Mouse (Mus musculus): ENCODE data around the gene Gm49721. TPM values are rescaled to one million over a fixed set of nuclear protein-coding genes. Genes with fewer than 3 reads are reported as not detected.
"Not testable (repeated sequence)": the region's sequence is repeated elsewhere in the genome, so short reads cannot be mapped to it uniquely, and the experiment has no call there.

Gm49721 gene
- polyA plus RNA-seq, 1 experiment from 2014 or later = 0.13 TPM

DNA sequence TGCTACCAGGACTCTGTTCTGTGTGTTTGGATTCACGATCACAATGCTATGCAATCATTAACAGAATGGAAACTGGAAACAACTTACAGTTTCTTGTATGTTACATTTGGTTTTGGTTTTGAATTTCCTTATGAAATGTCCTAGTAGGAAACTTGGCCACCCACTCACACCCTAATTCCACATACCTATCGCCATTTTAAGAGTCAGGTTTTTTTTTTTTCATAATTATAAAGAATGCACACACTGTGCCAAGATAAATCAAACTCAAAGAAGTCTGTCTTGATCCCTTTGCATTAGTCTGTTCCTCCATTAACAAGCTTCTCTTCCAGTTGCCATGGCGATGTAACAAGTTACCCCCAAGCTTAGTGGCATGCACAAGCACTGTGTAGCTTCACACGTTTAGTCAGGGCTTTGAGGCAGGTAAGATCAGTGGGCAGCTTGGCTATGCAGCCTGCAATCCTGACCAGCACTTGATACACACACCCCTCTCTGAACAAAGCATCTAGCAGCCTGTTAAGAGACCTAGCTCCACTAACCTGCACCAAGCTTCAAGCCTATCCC is 5.8 kb upstream of the Gm49721 start:
- not testable (repeated sequence) for H3K9me3 ChIP-seq (ENCODE audit: control insufficient read depth); H3K4me2 ChIP-seq (replicated peaks; ENCODE audit: low read depth); H3K27ac ChIP-seq (ENCODE audit: low read depth, low read length); H3K27me3 ChIP-seq (replicated peaks; ENCODE audit: control insufficient read depth, insufficient read depth, low read length); H3K4me3 ChIP-seq (ENCODE audit: low read depth, low read length); H3K4me1 ChIP-seq (replicated peaks; ENCODE audit: control insufficient read depth, insufficient read depth, low read length); H3K9ac ChIP-seq (ENCODE audit: low read depth, low read length); ATAC-seq; H3K36me3 ChIP-seq (ENCODE audit: control insufficient read depth, insufficient read depth)
- 62% methylated on average over 4 of the region's 4 CpGs for WGBS

DNA sequence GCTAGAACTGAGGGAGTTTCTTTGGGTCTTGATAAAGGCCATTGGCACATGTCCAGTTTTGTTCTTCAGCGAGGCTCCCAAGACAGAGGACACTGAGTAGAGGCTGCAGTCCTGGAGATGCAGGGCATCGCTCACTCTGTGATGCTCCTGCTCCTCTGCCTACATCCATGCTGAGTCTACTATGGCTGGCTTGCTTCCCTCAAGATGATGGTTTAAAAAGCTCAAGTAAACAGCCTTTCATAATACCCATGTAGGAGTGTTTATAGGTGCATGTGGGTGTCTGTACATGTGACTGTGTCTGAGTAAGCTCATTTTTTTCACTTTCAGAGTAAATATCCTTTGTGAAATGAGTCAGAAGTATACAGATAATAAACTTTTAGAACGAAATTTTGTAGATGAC is 3.7 kb upstream of the Gm49721 start:
- H3K4me2 ChIP-seq (replicated peaks; ENCODE audit: low read depth); H3K36me3 ChIP-seq (ENCODE audit: control insufficient read depth, insufficient read depth); H3K9ac ChIP-seq (ENCODE audit: low read depth, low read length); H3K27me3 ChIP-seq (replicated peaks; ENCODE audit: control insufficient read depth, insufficient read depth, low read length); H3K4me1 ChIP-seq (replicated peaks; ENCODE audit: control insufficient read depth, insufficient read depth, low read length); H3K9me3 ChIP-seq (ENCODE audit: control insufficient read depth); H3K27ac ChIP-seq (ENCODE audit: low read depth, low read length); ATAC-seq; H3K4me3 ChIP-seq (ENCODE audit: low read depth, low read length): not testable (repeated sequence)
- WGBS = 55% methylated on average over 2 of the region's 3 CpGs

DNA sequence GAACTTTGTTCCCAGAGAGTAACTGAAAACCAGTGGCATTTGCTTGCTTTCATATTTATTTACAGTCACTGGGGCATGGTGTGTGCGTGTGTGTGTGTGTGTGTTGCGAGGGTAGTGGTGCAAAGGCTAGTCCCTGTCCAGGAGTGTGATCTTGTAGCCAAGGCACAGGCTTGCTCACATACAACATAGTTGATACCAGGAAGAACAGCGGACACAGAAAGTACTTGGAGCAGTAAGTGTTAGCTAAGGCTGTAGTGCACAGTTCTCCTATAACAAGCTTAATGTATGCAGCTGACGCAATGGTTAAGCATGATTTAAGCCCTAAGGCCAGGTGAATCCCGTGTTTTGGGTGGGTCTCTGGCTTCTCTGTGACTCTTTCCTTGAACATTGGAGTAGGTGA is 676 bp downstream of the Gm49721 start:
- H3K27me3 ChIP-seq (replicated peaks; ENCODE audit: control insufficient read depth, insufficient read depth, low read length); H3K9me3 ChIP-seq (ENCODE audit: control insufficient read depth); ATAC-seq; H3K4me1 ChIP-seq (replicated peaks; ENCODE audit: control insufficient read depth, insufficient read depth, low read length); H3K27ac ChIP-seq (ENCODE audit: low read depth, low read length); H3K36me3 ChIP-seq (ENCODE audit: control insufficient read depth, insufficient read depth): not testable (repeated sequence)
- 6% methylated on average over 5 of the region's 5 CpGs for WGBS
- Histone ChIP-seq H3K4me2 (replicated peaks; ENCODE audit: low read depth) (peak overlapping the region; percentile 67), H3K4me3 (ENCODE audit: low read depth, low read length) (peak overlapping the region; percentile 44), H3K9ac (ENCODE audit: low read depth, low read length) (peak overlapping the region; percentile 40; the same call in 1 of the 2 replicates)

DNA sequence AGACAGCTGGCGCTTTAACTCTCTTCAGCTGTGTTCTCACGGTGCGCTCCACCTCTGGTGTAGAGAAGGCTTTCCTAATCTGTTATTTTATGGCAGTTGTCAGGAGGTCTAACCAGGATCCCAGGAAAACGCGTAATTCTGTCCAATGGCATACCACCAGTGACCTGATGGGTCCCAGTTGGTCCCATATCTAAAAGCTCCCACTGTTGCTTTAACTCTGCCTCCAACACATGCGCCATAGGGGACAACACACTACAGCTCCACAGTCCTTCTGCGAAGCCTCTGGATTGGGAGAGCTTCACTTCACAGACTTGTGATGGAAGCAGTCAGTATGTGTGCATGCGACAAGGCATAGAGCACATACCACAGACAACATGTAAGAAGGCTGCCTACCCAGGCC is 1.4 kb downstream of the Gm49721 start:
- H3K9ac ChIP-seq (ENCODE audit: low read depth, low read length); H3K9me3 ChIP-seq (ENCODE audit: control insufficient read depth); H3K4me3 ChIP-seq (ENCODE audit: low read depth, low read length); H3K27ac ChIP-seq (ENCODE audit: low read depth, low read length); H3K27me3 ChIP-seq (replicated peaks; ENCODE audit: control insufficient read depth, insufficient read depth, low read length); H3K4me2 ChIP-seq (replicated peaks; ENCODE audit: low read depth); H3K4me1 ChIP-seq (replicated peaks; ENCODE audit: control insufficient read depth, insufficient read depth, low read length); ATAC-seq; H3K36me3 ChIP-seq (ENCODE audit: control insufficient read depth, insufficient read depth): not testable (repeated sequence)
- WGBS = 83% methylated on average over 5 of the region's 8 CpGs

DNA sequence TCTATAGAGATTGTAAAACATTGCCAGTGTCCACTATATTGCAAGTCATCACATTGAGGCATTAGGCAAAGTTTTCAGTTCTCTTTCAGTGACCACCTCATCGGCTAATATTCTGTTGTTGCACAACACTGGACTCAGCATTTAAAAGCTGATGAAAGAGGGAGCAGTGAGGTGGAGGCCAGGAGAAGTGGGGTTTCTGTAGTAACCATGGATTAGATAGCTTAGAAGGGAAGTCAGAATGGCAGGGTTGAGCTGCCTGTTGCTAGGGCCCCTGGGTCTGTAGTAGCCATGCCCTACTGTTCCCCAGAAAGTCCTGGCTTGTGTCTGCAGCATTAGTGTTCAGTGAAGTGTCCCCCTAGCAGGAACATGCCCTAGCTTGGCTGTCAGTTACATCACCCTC is 7.4 kb downstream of the Gm49721 start:
- not testable (repeated sequence) for H3K36me3 ChIP-seq (ENCODE audit: control insufficient read depth, insufficient read depth); H3K4me1 ChIP-seq (replicated peaks; ENCODE audit: control insufficient read depth, insufficient read depth, low read length); H3K4me2 ChIP-seq (replicated peaks; ENCODE audit: low read depth); H3K9me3 ChIP-seq (ENCODE audit: control insufficient read depth); H3K27me3 ChIP-seq (replicated peaks; ENCODE audit: control insufficient read depth, insufficient read depth, low read length); ATAC-seq; H3K27ac ChIP-seq (ENCODE audit: low read depth, low read length); H3K4me3 ChIP-seq (ENCODE audit: low read depth, low read length); H3K9ac ChIP-seq (ENCODE audit: low read depth, low read length)
- 82% methylated on average over 1 of the region's 1 CpGs for WGBS

DNA sequence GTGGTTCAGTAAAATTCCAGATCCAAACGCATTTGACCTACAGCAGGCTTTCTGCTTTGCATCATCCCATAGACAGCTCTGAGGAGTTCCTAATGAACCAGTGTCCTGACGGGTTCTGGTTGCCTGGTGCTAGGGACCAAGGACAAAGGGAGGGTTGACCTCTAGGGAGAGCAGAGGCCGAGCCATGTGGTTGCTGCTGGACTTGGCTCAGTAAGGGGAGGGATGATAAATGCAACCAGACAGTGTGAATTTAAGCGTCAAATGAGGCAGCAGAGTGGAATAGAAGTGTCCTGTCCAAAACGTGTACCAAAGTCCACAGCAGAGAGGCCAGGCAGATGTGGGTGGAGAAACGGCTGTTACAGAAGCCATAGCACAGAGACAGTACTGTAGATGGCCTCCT is 16.8 kb downstream of the Gm49721 start:
- H3K9me3 ChIP-seq (ENCODE audit: control insufficient read depth); H3K9ac ChIP-seq (ENCODE audit: low read depth, low read length); H3K4me3 ChIP-seq (ENCODE audit: low read depth, low read length); H3K4me1 ChIP-seq (replicated peaks; ENCODE audit: control insufficient read depth, insufficient read depth, low read length); H3K27me3 ChIP-seq (replicated peaks; ENCODE audit: control insufficient read depth, insufficient read depth, low read length); ATAC-seq; H3K36me3 ChIP-seq (ENCODE audit: control insufficient read depth, insufficient read depth); H3K27ac ChIP-seq (ENCODE audit: low read depth, low read length); H3K4me2 ChIP-seq (replicated peaks; ENCODE audit: low read depth): not testable (repeated sequence)
- WGBS = no CpG with 5 or more reads among the region's 6 CpGs

DNA sequence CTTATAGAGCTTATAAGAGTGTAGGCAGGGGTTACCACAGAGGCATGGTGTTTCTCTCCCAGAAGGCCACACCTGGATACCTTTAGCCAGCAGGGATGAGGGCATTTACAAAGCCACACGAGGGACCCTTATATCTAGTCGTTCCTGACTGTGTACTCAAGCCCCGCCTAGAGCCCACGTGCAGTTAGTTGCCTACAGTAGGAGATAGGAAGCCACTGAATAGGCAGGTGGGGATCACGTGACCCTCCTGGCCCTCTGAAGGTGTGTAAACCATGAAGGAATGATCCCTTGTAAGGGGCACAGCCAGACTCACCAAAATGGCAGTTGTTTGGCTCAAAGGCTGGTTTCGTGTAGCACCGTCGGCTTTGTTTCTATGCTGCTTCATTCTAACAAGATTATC is 18.1 kb downstream of the Gm49721 start:
- not testable (repeated sequence) for H3K4me1 ChIP-seq (replicated peaks; ENCODE audit: control insufficient read depth, insufficient read depth, low read length); H3K27ac ChIP-seq (ENCODE audit: low read depth, low read length); H3K36me3 ChIP-seq (ENCODE audit: control insufficient read depth, insufficient read depth); H3K4me3 ChIP-seq (ENCODE audit: low read depth, low read length); H3K9ac ChIP-seq (ENCODE audit: low read depth, low read length); H3K27me3 ChIP-seq (replicated peaks; ENCODE audit: control insufficient read depth, insufficient read depth, low read length); H3K4me2 ChIP-seq (replicated peaks; ENCODE audit: low read depth); ATAC-seq; H3K9me3 ChIP-seq (ENCODE audit: control insufficient read depth)
- 60% methylated on average over 8 of the region's 8 CpGs for WGBS

DNA sequence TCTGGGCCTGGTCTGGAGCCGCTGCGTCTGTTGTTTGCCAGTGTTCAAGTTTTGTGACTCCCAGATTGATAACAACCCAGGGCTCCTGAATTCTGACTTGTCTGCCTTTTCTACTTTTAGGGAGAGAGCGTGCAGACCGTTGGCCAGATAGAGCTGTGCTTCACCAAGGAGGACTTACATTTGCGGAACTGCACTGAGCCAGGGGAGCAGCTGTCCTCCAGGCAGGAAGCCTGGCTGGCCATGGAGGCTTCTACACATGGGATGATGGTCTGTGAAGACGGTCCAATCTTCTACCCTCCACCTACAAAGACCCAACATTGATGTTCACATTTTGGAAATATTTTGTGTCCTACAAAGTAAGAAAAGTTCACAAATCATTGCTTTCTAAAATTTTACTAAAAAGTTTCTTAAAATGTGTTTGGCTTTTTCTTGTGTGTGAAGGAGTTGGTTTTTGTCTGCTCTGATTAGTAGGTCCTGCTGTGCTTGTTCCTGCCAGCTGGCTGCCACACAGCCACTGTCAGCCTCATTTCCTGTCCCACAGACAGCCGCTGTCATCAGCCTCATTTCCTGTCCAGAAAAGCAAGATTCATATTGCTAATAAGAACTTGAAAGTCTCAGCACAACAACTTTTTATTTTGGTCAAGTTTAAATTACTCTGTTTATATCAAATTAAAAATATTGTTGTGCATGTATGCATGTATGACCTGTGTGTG is 19.2 kb downstream of the Gm49721 start:
- not testable (repeated sequence) for H3K9me3 ChIP-seq (ENCODE audit: control insufficient read depth); H3K27me3 ChIP-seq (replicated peaks; ENCODE audit: control insufficient read depth, insufficient read depth, low read length); H3K4me3 ChIP-seq (ENCODE audit: low read depth, low read length); H3K4me1 ChIP-seq (replicated peaks; ENCODE audit: control insufficient read depth, insufficient read depth, low read length); H3K27ac ChIP-seq (ENCODE audit: low read depth, low read length); ATAC-seq; H3K9ac ChIP-seq (ENCODE audit: low read depth, low read length); H3K36me3 ChIP-seq (ENCODE audit: control insufficient read depth, insufficient read depth); H3K4me2 ChIP-seq (replicated peaks; ENCODE audit: low read depth)
- 60% methylated on average over 1 of the region's 7 CpGs for whole genome bisulfite sequencing

DNA sequence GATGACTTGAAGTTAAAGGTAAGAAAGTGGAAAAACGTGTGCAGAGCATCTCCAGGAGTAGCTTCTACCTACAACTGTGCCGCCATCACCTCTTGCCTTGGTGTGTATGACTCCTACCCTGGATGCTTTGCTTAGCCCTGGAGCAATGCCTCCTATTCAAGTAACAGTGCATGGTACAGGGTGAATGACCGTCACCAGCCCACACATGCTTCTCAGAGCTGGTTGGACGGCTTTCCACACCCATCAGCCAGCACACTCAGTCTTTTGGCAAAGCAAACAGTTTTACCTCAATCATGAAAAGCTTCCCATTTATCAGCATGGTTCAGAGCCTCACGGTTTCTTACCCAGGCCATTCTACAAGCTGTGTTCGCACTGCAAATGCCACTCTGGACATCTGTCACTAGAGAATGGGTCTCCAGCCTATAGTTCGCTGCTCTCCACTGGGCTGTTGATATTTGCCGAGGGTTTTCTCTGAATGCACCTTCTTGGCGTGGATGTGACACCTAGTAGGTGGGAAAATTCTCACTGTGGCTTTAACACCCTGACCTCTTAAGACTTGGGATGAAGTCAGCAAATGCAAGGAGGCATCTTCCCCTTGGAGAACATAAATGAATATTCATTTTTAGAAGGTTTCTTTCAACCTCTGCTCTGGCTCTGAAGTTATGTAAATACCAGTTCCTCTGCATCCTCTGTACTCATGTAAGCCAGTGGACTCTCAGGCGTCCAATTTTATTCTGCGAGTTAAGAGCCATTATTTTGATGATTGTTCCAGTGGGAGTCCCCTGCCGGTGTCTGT is 23.3 kb downstream of the Gm49721 start:
- H3K4me2 ChIP-seq (replicated peaks; ENCODE audit: low read depth); H3K27me3 ChIP-seq (replicated peaks; ENCODE audit: control insufficient read depth, insufficient read depth, low read length); H3K9me3 ChIP-seq (ENCODE audit: control insufficient read depth); ATAC-seq; H3K9ac ChIP-seq (ENCODE audit: low read depth, low read length); H3K27ac ChIP-seq (ENCODE audit: low read depth, low read length); H3K36me3 ChIP-seq (ENCODE audit: control insufficient read depth, insufficient read depth); H3K4me3 ChIP-seq (ENCODE audit: low read depth, low read length); H3K4me1 ChIP-seq (replicated peaks; ENCODE audit: control insufficient read depth, insufficient read depth, low read length): not testable (repeated sequence)
- WGBS = 81% methylated on average over 9 of the region's 12 CpGs
